Mouse (Mus musculus) erythroblast, embryonic 14.5 days (primary cell): ENCODE measurements at regions not wholly inside any gene's neighbourhood (a gene's known extent, or its start where the extent isn't known, plus 50 kb on each side); places are given as distances from the start of the nearest gene placed in this dataset.

Source experiments
- GATA1 ChIP-seq: IDR thresholded peaks from 2 replicates; pipeline ENCODE4 v1.6.1; 2012; ENCODE audit warnings: low read length, inconsistent platforms, mixed read lengths
- TAL1 ChIP-seq: IDR thresholded peaks from 3 replicates; pipeline ENCODE4 v1.6.1; 2012; ENCODE audit warnings: low read length, inconsistent platforms, mixed read lengths

GRCm38 (mm10) chr10:97905793-97906192, 179.2 kb upstream of the C030005K15Rik start:
- TF ChIP-seq GATA1: no peak
- TF ChIP-seq TAL1: no peak
